Mouse (Mus musculus): ENCODE results near the gene Cfap54. TPM values are rescaled to one million over a fixed set of nuclear protein-coding genes. Genes with fewer than 3 reads are reported as not detected.

Cfap54 gene
- polyA plus RNA-seq, 1 experiment from 2014 or later, result 0.11 TPM

DNA sequence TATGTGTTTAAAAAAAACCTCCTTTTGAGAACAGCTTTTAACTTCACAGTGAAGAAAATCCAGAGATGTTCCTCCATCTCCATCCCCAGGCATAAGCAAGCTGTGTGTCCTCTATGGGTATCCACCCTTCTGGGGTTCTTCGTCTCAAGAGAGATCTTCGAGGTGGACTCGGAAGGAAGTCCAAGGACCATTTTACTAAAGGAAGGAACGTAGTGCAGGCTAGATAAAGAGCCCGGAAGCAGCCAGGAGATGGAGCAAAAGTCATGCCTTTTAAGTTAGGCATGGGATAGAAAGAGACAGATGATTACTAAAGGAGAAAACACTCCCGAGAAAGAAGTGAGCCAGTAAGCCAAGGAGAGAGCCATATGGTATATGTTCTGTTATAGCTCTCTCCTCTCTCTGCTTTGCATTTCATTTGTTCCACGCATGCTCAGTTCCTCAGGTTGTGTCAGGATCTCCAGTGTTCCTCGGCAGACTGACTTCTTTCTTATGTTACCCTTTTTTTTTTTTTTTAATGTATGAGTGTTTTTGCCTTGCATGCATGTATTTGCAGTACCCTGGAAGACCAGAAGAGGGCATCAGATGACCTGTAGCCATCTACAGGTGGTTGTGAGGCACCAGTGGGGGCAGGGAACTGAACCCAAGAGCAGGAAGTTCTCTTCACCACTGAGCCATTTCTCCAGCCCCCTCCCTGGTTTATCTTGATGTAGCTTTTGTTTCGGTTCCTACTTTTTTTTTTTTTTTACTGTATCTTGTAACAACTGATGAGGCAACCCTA is 11.1 kb downstream of the Cfap54 start:
- peak overlapping the region; percentile 54 for H3K4me2 ChIP-seq (ENCODE audit: low read depth, low read length)
- TF ChIP-seq EP300 (IDR thresholded peaks at IDR 0.05; ENCODE audit: low read depth) (peak; percentile 57), CTCF (IDR thresholded peaks at IDR 0.05; ENCODE audit: low read depth) (peak; percentile 95)
- H3K36me3 ChIP-seq (replicated peaks; ENCODE audit: insufficient read depth, low read length), result no peaks in the 10 kb centered on the region
- ATAC-seq (peak; percentile 66), DNase-seq (peak; percentile 89)
- H3K9ac ChIP-seq (replicated peaks), result no peak overlapping the region
- no peak overlapping the region for H3K4me3 ChIP-seq (ENCODE audit: low read depth, low read length)
- peaks cover 28% of the 10 kb centered on the region for H3K4me1 ChIP-seq (ENCODE audit: insufficient read depth)
- WGBS (ENCODE audit: insufficient replicate concordance), result 31% methylated on average over 9 of the region's 9 CpGs
- H3K9me3 ChIP-seq (ENCODE audit: low read length), result no peaks in the 10 kb centered on the region
- no peaks in the 10 kb centered on the region for H3K27me3 ChIP-seq (ENCODE audit: insufficient read depth, low read length)
- H3K27ac ChIP-seq (ENCODE audit: low read depth), result peak overlapping the region; percentile 88

DNA sequence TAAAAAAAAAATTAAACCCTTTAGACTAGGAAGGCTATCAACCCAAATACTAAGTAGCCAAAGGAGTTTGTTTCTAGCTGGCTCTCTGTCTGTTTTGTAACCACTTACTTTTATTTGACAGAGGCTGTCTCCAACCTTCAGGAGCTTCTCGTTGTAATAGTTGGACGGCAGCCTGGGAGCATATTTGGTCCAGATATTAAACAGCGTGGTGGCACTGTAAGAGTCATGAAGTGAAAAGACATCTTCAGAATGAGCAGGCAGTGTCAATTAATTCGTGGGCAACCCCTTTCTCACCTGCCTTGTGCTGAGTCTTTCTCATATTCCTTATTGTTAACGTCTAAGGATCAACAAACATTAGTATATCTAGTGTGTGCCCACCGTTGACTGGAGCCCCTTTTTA is 11.7 kb downstream of the Cfap54 start:
- Histone ChIP-seq H3K27ac (ENCODE audit: low read depth) (peak overlapping the region; percentile 88), H3K4me3 (ENCODE audit: low read depth, low read length) (no peak overlapping the region), H3K27me3 (ENCODE audit: insufficient read depth, low read length) (no peaks in the 10 kb centered on the region), H3K4me2 (ENCODE audit: low read depth, low read length) (peak overlapping the region; percentile 54), H3K4me1 (ENCODE audit: insufficient read depth) (peaks cover 25% of the 10 kb centered on the region), H3K9me3 (ENCODE audit: low read length) (no peaks in the 10 kb centered on the region), H3K9ac (replicated peaks) (no peak overlapping the region), H3K36me3 (replicated peaks; ENCODE audit: insufficient read depth, low read length) (no peaks in the 10 kb centered on the region)
- 49% methylated on average over 6 of the region's 6 CpGs for WGBS (ENCODE audit: insufficient replicate concordance)
- no peak for DNase-seq
- ATAC-seq, result no peak
- no peak for TF ChIP-seq CTCF (IDR thresholded peaks at IDR 0.05; ENCODE audit: low read depth)
- no peak for TF ChIP-seq EP300 (IDR thresholded peaks at IDR 0.05; ENCODE audit: low read depth)

DNA sequence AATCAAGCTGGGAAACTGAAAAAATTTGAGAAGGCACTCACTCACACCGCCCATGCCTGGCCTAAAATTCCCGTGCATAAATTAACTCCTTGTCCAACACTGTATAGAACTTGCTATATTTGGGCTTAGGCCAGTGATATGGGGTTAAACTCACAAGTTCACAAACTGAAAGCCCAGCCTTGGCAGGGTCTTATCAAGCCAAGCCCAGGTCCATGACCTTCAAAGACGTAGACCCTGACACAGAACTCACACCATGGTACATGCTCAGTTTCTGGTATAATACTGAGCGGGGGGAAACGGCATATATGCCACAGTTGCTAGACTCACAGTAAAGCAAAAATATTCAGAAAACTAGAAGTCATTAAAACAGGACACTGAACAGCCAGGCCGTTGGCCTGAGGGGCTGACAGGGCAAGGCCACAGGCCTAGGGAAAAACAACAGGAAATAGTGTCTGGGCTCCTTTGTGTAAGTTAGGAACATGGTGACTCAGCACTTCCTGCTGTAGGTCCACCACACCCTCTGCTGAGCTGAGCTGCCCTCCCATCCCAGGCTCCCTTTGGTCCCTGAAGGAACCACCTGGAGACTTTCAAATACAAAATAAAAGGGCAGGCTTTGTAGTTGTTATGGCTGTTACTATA is 12.3 kb downstream of the Cfap54 start:
- Histone ChIP-seq H3K4me2 (ENCODE audit: low read depth, low read length) (peak overlapping the region; percentile 54; the same call in 1 of the 2 replicates), H3K9ac (replicated peaks) (0 out of 2 replicates have a peak overlapping the region, but pooled peaks have one; percentile 0)
- WGBS (ENCODE audit: insufficient replicate concordance), result 30% methylated on average over 6 of the region's 6 CpGs

DNA sequence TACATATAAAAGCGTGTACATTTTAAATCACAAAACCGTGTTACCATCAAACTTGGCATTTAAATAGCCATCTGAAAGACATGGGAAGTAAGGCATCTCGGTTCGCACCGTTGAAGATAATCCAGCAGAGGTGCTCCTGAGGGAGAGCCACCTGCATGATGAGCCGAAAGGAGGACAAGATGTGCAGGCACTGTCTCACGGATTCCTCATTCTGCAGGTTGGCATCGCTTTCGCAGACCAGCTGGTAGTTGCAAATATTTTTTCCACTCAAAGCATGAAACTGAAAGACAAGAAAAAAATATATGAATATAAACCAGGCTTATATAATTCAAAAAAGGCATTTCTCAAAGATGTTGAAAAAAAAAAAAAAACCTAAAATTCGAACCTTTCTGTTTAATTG is 16.4 kb downstream of the Cfap54 start:
- no peak for ATAC-seq
- WGBS (ENCODE audit: insufficient replicate concordance), result 85% methylated on average over 10 of the region's 10 CpGs
- H3K36me3 ChIP-seq (replicated peaks; ENCODE audit: insufficient read depth, low read length), result no peaks in the 10 kb centered on the region
- no peaks in the 10 kb centered on the region for H3K27me3 ChIP-seq (ENCODE audit: insufficient read depth, low read length)
- DNase-seq, result no peak
- no peak overlapping the region for H3K9ac ChIP-seq (replicated peaks)
- no peak overlapping the region for H3K4me2 ChIP-seq (ENCODE audit: low read depth, low read length)
- no peak overlapping the region for H3K27ac ChIP-seq (ENCODE audit: low read depth)
- H3K4me3 ChIP-seq (ENCODE audit: low read depth, low read length), result no peak overlapping the region
- no peaks in the 10 kb centered on the region for H3K9me3 ChIP-seq (ENCODE audit: low read length)
- TF ChIP-seq EP300 (IDR thresholded peaks at IDR 0.05; ENCODE audit: low read depth) (no peak), CTCF (IDR thresholded peaks at IDR 0.05; ENCODE audit: low read depth) (no peak)
- H3K4me1 ChIP-seq (ENCODE audit: insufficient read depth), result peaks cover 14% of the 10 kb centered on the region

More for the DNA sequence above, 12.3 kb downstream of the Cfap54 start:
- ATAC-seq, result peak; percentile 74
- Histone ChIP-seq H3K27me3 (ENCODE audit: insufficient read depth, low read length) (no peaks in the 10 kb centered on the region), H3K27ac (ENCODE audit: low read depth) (peak overlapping the region; percentile 88), H3K9me3 (ENCODE audit: low read length) (no peaks in the 10 kb centered on the region), H3K4me3 (ENCODE audit: low read depth, low read length) (no peak overlapping the region), H3K36me3 (replicated peaks; ENCODE audit: insufficient read depth, low read length) (no peaks in the 10 kb centered on the region), H3K4me1 (ENCODE audit: insufficient read depth) (peaks cover 25% of the 10 kb centered on the region)
- DNase-seq, result peak; percentile 46
- peak; percentile 73 for TF ChIP-seq EP300 (IDR thresholded peaks at IDR 0.05; ENCODE audit: low read depth)
- no peak for TF ChIP-seq CTCF (IDR thresholded peaks at IDR 0.05; ENCODE audit: low read depth)

DNA sequence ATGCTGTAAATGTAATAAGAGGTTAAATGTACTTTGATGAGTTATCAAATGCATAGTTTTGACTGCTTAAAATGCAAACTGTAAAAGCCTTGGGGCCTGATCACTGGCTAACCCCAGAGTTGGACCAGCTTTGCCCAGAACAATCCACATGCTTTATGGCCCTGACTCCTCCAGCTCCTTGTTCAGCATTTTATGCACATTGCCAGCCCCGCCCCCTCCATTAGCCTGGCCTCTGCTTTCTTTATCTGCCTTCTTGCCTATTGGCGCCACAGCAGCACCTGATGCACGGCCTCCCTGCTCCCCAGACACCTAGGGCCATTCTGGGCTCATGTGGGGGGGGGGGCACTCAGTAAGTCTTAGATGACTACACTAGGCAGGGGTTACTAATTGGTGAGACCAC is 17.8 kb downstream of the Cfap54 start:
- no peak overlapping the region for H3K9ac ChIP-seq (replicated peaks)
- ATAC-seq (no peak), DNase-seq (no peak)
- no peaks in the 10 kb centered on the region for H3K9me3 ChIP-seq (ENCODE audit: low read length)
- TF ChIP-seq EP300 (IDR thresholded peaks at IDR 0.05; ENCODE audit: low read depth) (no peak), CTCF (IDR thresholded peaks at IDR 0.05; ENCODE audit: low read depth) (no peak)
- no peaks in the 10 kb centered on the region for H3K27me3 ChIP-seq (ENCODE audit: insufficient read depth, low read length)
- WGBS (ENCODE audit: insufficient replicate concordance), result 71% methylated on average over 3 of the region's 3 CpGs
- no peak overlapping the region for H3K27ac ChIP-seq (ENCODE audit: low read depth)
- no peaks in the 10 kb centered on the region for H3K36me3 ChIP-seq (replicated peaks; ENCODE audit: insufficient read depth, low read length)
- no peak overlapping the region for H3K4me2 ChIP-seq (ENCODE audit: low read depth, low read length)
- no peaks in the 10 kb centered on the region; the same call in none of the 2 replicates for H3K4me1 ChIP-seq (ENCODE audit: insufficient read depth)
- no peak overlapping the region for H3K4me3 ChIP-seq (ENCODE audit: low read depth, low read length)

DNA sequence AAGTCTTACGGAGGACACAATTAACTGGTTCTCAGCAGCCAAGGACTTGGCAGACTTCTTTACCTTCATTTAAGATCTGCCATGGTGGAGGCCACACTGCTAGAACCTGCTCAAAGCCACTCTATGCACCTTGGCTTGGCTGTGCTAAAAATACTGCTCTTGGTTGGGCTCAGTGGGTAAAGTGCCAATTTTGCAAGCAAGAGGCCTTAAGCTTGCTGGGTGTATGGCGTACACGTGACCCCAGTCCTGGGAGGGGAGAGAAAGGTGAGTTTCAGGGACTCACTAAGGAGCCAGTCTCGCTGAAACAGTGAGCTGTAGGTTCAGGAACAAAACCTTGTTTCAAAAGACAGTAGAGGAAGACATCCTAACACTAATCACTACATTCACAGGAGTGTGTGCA is 19.0 kb downstream of the Cfap54 start:
- Histone ChIP-seq H3K9ac (replicated peaks) (no peak overlapping the region), H3K4me3 (ENCODE audit: low read depth, low read length) (no peak overlapping the region), H3K27ac (ENCODE audit: low read depth) (no peak overlapping the region), H3K4me1 (ENCODE audit: insufficient read depth) (no peaks in the 10 kb centered on the region), H3K4me2 (ENCODE audit: low read depth, low read length) (no peak overlapping the region), H3K36me3 (replicated peaks; ENCODE audit: insufficient read depth, low read length) (no peaks in the 10 kb centered on the region), H3K27me3 (ENCODE audit: insufficient read depth, low read length) (no peaks in the 10 kb centered on the region), H3K9me3 (ENCODE audit: low read length) (no peaks in the 10 kb centered on the region)
- WGBS (ENCODE audit: insufficient replicate concordance), result 72% methylated on average over 4 of the region's 4 CpGs
- TF ChIP-seq EP300 (IDR thresholded peaks at IDR 0.05; ENCODE audit: low read depth) (no peak), CTCF (IDR thresholded peaks at IDR 0.05; ENCODE audit: low read depth) (no peak)
- no peak for DNase-seq
- no peak for ATAC-seq

Measured in liver, postnatal 0 days (tissue).